Mouse (Mus musculus): Measurements from ENCODE around the gene Slain2. TPM values are rescaled to one million over a fixed set of nuclear protein-coding genes. Genes with fewer than 3 reads are reported as not detected.
A peak's percentile ranks its signal among the peaks of the same experiment; 100 is the strongest.

Slain2 gene
- total RNA-seq, 2 experiments from 2014 or later, result 113 TPM

- TF ChIP-seq CTCF (IDR thresholded peaks at IDR 0.05), result no peak
- no peak for DNase-seq
- intact Hi-C loops (cut with DNase I), result no loop called here
- Histone ChIP-seq H3K27ac (no peak overlapping the region), H3K4me3 (no peak overlapping the region)
Observed at GRCm38 (mm10) chr5:72883706-72884105, 30.4 kb upstream of the Slain2 start.

GRCm38 (mm10) chr5:72886458-72887222 lies 27.5 kb upstream of the Slain2 start:
- H3K4me3 ChIP-seq, result no peak overlapping the region
- intact Hi-C loops (cut with DNase I), result no loop called here
- H3K27ac ChIP-seq, result no peak overlapping the region
- TF ChIP-seq CTCF (IDR thresholded peaks at IDR 0.05), result no peak
- no peak for DNase-seq

- H3K4me3 ChIP-seq, result no peak overlapping the region
- no peak overlapping the region for H3K27ac ChIP-seq
- no peak for TF ChIP-seq CTCF (IDR thresholded peaks at IDR 0.05)
- no peak for DNase-seq
- intact Hi-C loops (cut with DNase I), result no loop called here
Observed at GRCm38 (mm10) chr5:72888260-72888659, 25.8 kb upstream of the Slain2 start.

- DNase-seq, result peak; percentile 63
- Histone ChIP-seq H3K27ac (0 out of 2 replicates have a peak overlapping the region, but pooled peaks have one; percentile 24), H3K4me3 (no peak overlapping the region; the same call in 1 of the 2 replicates)
- intact Hi-C loops (cut with DNase I), result loop anchor here (1.0 kb wide), 1 partner anchor 69 kb away; no protein-coding TSS in a partner anchor
- peak; percentile 90 for TF ChIP-seq CTCF (IDR thresholded peaks at IDR 0.05)
Observed at GRCm38 (mm10) chr5:72891534-72891933, 22.6 kb upstream of the Slain2 start.

- H3K4me3 ChIP-seq, result no peak overlapping the region
- intact Hi-C loops (cut with DNase I), result no loop called here
- peak; percentile 58 for TF ChIP-seq CTCF (IDR thresholded peaks at IDR 0.05)
- DNase-seq, result no peak
- H3K27ac ChIP-seq, result no peak overlapping the region
Observed at GRCm38 (mm10) chr5:72893987-72894386, 20.1 kb upstream of the Slain2 start.

- no peak for DNase-seq
- TF ChIP-seq CTCF (IDR thresholded peaks at IDR 0.05), result no peak
- no peak overlapping the region for H3K27ac ChIP-seq
- intact Hi-C loops (cut with DNase I), result no loop called here
- H3K4me3 ChIP-seq, result no peak overlapping the region
Observed at GRCm38 (mm10) chr5:72895261-72895660, 18.8 kb upstream of the Slain2 start.

GRCm38 (mm10) chr5:72896478-72897279 lies 17.4 kb upstream of the Slain2 start:
- TF ChIP-seq CTCF (IDR thresholded peaks at IDR 0.05), result no peak
- DNase-seq, result no peak
- Histone ChIP-seq H3K27ac (peak overlapping the region; percentile 48), H3K4me3 (no peak overlapping the region)
- intact Hi-C loops (cut with DNase I), result no loop called here

- intact Hi-C loops (cut with DNase I), result no loop called here
- H3K4me3 ChIP-seq, result no peak overlapping the region
- TF ChIP-seq CTCF (IDR thresholded peaks at IDR 0.05), result no peak
Observed at GRCm38 (mm10) chr5:72897998-72898397, 16.1 kb upstream of the Slain2 start.

GRCm38 (mm10) chr5:72899255-72899654 lies 14.8 kb upstream of the Slain2 start:
- Histone ChIP-seq H3K4me3 (no peak overlapping the region), H3K27ac (no peak overlapping the region)
- intact Hi-C loops (cut with DNase I), result no loop called here
- no peak for DNase-seq
- TF ChIP-seq CTCF (IDR thresholded peaks at IDR 0.05), result no peak

More at GRCm38 (mm10) chr5:72897998-72898397, 16.1 kb upstream of the Slain2 start:
- no peak for DNase-seq
- H3K27ac ChIP-seq, result no peak overlapping the region

- DNase-seq, result no peak
- H3K27ac ChIP-seq, result no peak overlapping the region; the same call in 1 of the 2 replicates
- no peak overlapping the region for H3K4me3 ChIP-seq
- intact Hi-C loops (cut with DNase I), result no loop called here
- no peak for TF ChIP-seq CTCF (IDR thresholded peaks at IDR 0.05)
Observed at GRCm38 (mm10) chr5:72901866-72902265, 12.2 kb upstream of the Slain2 start.

GRCm38 (mm10) chr5:72902312-72902711 lies 11.8 kb upstream of the Slain2 start:
- DNase-seq, result no peak
- H3K27ac ChIP-seq, result peak overlapping the region; percentile 91
- intact Hi-C loops (cut with DNase I), result no loop called here
- no peak overlapping the region for H3K4me3 ChIP-seq
- TF ChIP-seq CTCF (IDR thresholded peaks at IDR 0.05), result no peak

GRCm38 (mm10) chr5:72902876-72903516 lies 11.1 kb upstream of the Slain2 start:
- intact Hi-C loops (cut with DNase I), result no loop called here
- DNase-seq, result no peak
- no peak for TF ChIP-seq CTCF (IDR thresholded peaks at IDR 0.05)
- Histone ChIP-seq H3K27ac (peak overlapping the region; percentile 91), H3K4me3 (no peak overlapping the region)
